Mouse (Mus musculus) adrenal gland, postnatal 25 days (tissue): ENCODE data around the gene Ccdc113. TPM values are rescaled to one million over a fixed set of nuclear protein-coding genes. Genes with fewer than 3 reads are reported as not detected.
"Not testable (repeated sequence)": the region's sequence is repeated elsewhere in the genome, so short reads cannot be mapped to it uniquely, and the experiment has no call there.

ENCODE experiments used
- DNase-seq: peaks from one replicate; pipeline ENCODE4 v3.0.0; 2021; ENCODE audit warnings: mixed read lengths
- total RNA-seq: library from RNA; stranded (reverse); gene quantifications from 2 replicates; pipeline ENCODE4 v1.2.3, GENCODE M21; 2021

The Ccdc113 gene
- total RNA-seq, 1 experiment from 2014 or later: 1.4 TPM

DNA sequence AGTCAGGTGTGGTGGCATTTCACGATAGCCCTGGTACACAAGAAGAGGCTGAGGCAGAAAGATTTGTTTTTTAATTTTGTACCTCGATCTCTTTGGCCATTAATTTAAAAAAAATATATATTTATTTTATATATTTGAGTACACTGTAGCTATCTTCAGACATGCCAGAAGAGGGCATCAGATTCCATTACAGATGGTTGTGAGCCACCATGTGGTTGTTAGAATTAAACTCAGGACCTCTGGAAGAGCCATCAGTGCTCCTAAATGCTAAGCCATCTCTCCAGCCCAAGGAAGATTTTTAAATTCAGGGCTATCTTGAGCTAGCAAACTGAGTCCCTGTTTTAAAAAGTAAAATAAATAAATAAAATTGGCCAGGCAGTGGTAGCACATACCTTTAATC, 68.3 kb downstream of the Ccdc113 start:
- no peak for DNase-seq

GRCm38 (mm10) chr8:95606509-95606908, 72.6 kb downstream of the Ccdc113 start:
- DNase-seq: not testable (repeated sequence)

DNA sequence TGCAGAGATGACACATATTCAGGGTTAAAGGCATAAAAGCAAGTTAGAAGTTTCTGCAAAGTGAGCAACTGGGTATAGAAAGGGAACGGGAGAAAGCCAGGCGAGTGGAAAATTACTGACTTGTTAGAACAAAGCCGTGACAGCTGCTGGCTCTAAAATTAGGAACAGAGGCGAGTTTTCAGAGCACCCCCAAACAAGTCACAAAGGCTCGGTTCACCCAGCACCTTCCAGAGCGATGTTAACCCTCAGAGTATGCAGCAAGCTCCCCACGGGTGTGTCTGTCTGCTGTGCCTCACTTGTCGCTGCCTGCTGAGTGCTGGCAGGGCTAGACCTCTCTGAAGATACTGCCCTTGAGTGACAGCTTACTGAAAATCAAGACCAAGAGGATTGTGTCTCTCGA, 73.3 kb downstream of the Ccdc113 start:
- DNase-seq: no peak

Other genes with a start within 250 kb of the Ccdc113 start
- gene Cngb1, start 227.5 kb upstream of the Ccdc113 start, total RNA-seq: 0.52 and 1.6 TPM in 2 replicates
- gene Tepp, start 223.5 kb upstream of the Ccdc113 start, total RNA-seq: 0.76 TPM in 1 of 2 replicates, not detected in the other
- 11.3 and 13.6 TPM in 2 replicates for gene Zfp319, start 202.1 kb upstream of the Ccdc113 start, total RNA-seq
- 22.4 and 23.0 TPM in 2 replicates for gene Usb1, start 201.8 kb upstream of the Ccdc113 start, total RNA-seq
- gene Mmp15, start 181.8 kb upstream of the Ccdc113 start, total RNA-seq: 8.7 and 10.5 TPM in 2 replicates
- 53.1 and 58.0 TPM in 2 replicates for gene Cfap20, start 99.2 kb upstream of the Ccdc113 start, total RNA-seq
- 59.6 and 88.3 TPM in 2 replicates for gene Csnk2a2, start 44.0 kb upstream of the Ccdc113 start, total RNA-seq
- gene Prss54, start 42.3 kb downstream of the Ccdc113 start, total RNA-seq: not detected in 2 replicates
- 3.2 and 4.1 TPM in 2 replicates for gene Gins3, start 99.4 kb downstream of the Ccdc113 start, total RNA-seq
- 15.4 and 22.5 TPM in 2 replicates for gene Ndrg4, start 142.9 kb downstream of the Ccdc113 start, total RNA-seq
- gene Setd6, start 181.8 kb downstream of the Ccdc113 start, total RNA-seq: 30.1 and 43.2 TPM in 2 replicates